Mouse (Mus musculus) G1E-ER4 (cell line): Measurements from ENCODE around the gene Smc5. TPM values are rescaled to one million over a fixed set of nuclear protein-coding genes. Genes with fewer than 3 reads are reported as not detected.

Experiments used
- GATA1 ChIP-seq: IDR thresholded peaks from one replicate; pipeline ENCODE4 v1.8.0; 2012; ENCODE audit warnings: low read length, inconsistent platforms
- polyA plus RNA-seq: library from polyadenylated mRNA; stranded (reverse); fragments of >175 nt; gene quantifications from 2 replicates; pipeline ENCODE4 v1.2.3, GENCODE M21; 2012

The Smc5 gene
- polyA plus RNA-seq, 1 experiment, result 8.3 TPM

DNA sequence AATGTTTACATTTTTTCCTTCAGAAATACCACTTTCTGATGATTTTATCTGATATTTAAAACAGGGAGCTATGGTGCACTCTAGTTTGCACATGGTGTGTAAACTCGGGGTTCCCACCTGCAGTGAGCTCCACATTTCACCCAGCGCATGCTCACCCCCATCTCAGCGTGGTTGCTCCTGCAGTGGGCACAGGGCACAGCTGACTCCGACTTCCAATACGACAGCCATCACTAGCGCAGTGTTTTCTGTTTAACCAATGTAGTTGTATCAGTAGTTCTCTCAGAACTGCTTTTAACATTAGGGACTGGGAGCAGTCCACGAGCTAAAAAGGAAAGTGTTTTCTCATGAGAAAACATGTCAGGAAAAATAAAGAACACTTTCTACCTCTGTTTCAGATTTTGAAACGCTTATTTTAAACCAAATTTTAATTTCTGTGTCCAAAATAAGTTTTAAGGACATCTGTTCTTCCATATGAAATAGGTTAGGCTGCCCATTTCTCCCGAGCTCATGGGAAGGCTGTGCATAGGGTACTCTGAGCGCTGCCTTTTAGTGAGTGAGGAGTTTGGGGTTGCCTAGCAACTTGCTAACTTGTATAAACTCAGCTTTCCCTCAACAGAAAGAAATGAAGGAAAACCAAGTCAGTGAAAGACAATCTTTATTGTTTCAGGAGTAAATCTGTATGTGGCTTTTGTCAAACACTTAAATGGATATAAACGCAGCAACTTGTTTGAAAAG is 107.0 kb downstream of the Smc5 start:
- no peak for TF ChIP-seq GATA1

DNA sequence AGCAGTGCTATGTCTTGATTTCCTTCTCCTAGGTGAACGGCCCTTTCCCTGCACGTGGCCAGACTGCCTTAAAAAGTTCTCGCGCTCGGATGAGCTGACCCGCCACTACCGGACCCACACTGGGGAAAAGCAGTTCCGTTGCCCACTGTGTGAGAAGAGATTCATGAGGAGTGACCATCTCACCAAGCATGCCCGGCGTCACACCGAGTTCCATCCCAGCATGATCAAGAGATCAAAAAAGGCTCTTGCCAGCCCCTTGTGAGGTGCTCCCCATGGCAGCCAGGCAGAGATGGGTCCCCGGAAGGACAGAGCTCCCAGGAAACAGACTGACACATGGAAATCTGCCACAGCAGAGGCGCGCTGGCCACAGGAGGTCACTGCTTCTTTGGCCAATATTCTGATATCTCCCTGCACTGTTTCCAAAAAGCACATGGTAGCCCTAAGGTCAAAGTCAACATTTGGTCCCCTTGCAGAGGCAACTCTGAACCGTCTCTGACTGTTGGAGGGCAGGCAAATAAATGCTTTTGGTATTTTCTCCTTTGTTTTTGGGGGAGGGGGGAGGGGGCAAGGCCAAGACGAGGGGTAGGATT is 109.0 kb downstream of the Smc5 start:
- no peak for TF ChIP-seq GATA1

DNA sequence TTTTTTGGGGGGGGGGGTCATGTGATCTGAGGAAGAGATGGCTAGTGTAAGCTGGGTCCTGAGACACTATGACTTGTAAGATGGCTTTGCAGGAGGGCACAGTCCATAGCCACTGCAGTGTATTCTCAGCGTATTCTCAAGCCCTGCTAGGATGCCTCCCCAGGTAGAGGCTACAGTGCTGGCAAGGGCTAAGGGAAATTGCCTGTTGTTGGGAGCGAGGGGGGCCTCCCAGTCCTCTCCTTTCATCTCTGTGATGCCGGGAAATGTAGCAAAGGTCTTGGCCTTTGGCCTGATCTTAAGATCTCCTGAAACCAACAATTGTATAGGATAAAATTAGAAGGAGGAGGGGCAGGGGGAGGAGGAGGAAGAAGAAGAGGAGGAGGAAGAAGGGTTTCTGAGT is 110.3 kb downstream of the Smc5 start:
- no peak for TF ChIP-seq GATA1

DNA sequence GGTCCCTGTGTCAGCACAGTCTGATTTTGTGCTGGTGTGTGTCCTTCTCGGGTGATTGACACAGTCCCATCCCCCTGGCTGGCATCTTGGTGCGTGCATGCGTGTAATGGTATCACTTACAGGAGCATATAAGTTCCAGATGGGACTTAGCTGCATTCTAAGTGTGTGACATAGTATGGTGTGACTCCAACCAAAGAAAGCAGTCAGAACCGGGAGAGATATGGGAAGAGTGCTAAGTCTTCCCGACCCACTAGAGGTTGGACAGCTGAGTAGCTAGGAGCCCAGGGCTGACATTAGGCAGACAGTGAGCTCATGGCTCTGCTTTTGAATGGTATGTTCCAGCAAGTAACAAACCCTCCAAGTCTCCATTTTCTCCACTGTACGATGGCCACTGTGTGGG is 110.8 kb downstream of the Smc5 start:
- TF ChIP-seq GATA1, result no peak

DNA sequence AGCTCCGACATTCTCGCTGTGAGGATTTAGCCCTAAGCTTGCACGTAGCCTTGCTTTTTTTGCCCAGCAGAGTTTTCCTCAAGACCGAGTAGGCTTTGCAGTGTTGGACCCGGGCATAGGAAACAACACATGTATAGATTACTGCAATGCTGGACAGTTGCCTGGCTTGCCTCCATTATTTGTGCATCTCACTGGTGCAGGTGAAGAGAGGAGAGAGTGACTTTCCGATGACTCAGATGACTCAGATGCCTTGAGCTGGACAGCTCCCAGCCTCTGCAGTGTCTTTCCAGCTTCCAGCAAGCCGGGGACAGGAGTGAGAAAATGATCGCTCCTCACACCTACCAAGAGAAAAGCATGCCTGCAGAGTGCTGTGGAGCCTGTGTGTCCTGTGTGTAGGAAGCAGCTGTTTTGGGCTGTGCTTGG is 111.3 kb downstream of the Smc5 start:
- no peak for TF ChIP-seq GATA1

DNA sequence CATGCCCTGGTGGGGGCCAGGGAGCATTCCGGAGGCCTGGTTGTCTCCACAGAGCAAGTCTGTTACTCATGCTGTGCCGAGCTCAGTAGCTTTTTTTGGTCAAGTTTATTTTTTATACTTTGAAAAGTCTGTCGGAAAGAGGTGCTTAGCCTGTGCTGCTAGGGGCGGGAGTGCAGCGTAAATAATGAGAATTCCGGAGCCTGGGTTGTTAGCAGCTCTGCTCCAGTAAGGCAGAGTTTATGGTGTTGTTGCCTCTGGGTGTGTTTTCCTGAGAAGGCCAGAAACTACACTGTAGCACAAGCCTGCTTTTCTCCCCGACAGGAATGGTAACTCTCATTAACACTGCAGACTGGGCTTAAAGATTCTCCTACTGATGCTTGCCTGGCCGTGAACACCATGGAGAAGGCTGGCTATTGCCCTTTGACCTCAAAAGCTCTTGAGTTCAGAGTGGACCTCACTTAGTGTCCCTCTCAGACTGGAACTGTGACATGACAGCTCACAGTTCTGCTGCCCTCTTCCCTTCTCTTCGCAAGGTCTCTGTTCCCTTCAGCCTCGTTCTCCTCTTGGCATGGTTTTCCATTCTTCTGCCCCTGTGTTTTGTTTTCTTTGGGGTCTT is 113.8 kb downstream of the Smc5 start:
- no peak for TF ChIP-seq GATA1

Other genes starting within 250 kb of the Smc5 start
- gene Klf9, start 132.7 kb downstream of the Smc5 start, polyA plus RNA-seq, result 21.3 and 25.2 TPM in 2 replicates
- gene Mamdc2, start 174.5 kb upstream of the Smc5 start, polyA plus RNA-seq, result not detected in 2 replicates